Mouse (Mus musculus) layer of hippocampus, postnatal 10 days (tissue): ENCODE data around the gene Dclk1. TPM values are rescaled to one million over a fixed set of nuclear protein-coding genes. Genes with fewer than 3 reads are reported as not detected.

ENCODE experiments used
- DNase-seq, 2 experiments: peaks; one replicate each; pipeline ENCODE4 v3.0.0; 2021; ENCODE audit warnings: low spot score in 2 of 2
- total RNA-seq, 2 experiments: library from RNA; stranded (reverse); gene quantifications; 2 replicates each; pipeline ENCODE4 v1.2.3; 2021

The Dclk1 gene
- total RNA-seq, 2 experiments from 2014 or later, result 632 to 743 TPM

DNA sequence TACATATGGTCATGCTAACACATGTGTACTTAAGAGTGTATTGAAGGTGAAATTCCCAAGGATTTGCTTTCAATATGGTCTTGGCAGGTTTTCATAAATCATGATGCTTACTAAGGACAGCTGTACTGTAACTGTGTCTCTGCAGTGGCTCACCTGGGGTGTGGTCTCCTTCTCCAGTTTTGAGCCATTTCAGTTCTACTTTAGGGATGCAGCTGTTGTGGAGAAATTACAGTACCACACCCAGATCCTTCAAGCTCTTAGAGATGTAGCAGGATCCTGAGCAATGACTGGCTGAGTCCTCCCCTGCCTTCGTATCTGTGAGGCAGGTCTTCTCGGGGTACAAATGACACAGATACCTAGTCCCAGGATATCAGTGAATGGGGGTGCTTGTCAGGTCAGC lies 8.5 kb downstream of the Dclk1 start:
- no peak for DNase-seq

DNA sequence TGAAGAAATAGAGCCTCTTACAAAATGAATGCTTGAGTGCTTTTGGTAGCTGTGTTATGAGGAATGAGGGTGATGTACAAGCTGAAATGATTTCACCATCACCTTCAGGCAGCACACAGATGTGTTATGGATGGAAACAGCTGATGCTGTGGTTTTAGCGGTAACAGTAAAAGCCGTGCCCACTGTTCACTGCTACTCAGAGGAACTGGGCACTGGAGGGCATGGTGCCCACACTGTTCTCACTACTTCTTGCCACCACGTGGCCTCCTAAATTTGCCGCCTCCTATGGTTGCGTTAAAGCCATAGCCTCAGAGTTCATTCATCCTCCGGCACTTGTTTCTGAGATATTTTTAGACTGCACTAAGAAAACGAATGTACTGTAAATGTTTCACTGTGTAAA lies 18.0 kb downstream of the Dclk1 start:
- DNase-seq, result no peak

DNA sequence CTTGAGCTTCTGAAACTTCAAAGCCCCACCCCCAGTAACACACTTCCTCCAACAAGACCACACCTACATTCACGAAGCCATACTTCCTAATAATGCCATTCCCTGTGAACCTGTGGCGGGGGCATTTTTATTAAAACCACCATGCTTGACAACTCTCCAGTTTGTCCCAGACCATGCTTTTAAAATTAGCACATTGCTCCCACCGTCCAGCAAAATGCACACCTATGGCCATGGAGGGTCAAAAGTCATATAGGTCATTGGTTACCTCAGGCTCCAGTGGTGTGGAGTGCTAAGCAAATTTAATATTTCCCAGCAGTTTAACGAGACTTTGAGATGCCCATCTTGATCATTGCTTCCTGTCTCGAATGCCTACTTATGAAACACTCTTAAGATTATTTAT lies 23.9 kb downstream of the Dclk1 start:
- DNase-seq, result no peak

DNA sequence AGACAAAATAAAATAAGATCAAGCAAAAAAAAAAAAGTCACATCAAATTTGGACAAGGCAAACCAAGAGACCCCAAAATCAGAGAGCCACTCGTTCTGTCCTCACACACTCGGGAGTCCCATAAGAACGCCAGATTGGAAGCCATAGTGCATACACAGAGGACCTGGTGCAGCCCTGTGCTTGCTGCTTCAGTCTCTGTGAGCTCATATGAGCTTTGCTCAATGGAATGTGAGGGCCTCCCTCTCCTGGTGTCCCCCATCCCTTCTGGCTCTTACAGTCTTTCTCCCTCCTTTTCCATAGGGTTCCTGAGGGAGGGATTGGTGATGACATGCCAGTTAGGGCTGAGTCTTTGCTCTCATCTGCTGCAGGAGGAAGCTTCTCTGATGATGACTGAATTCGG lies 27.6 kb downstream of the Dclk1 start:
- no peak for DNase-seq

DNA sequence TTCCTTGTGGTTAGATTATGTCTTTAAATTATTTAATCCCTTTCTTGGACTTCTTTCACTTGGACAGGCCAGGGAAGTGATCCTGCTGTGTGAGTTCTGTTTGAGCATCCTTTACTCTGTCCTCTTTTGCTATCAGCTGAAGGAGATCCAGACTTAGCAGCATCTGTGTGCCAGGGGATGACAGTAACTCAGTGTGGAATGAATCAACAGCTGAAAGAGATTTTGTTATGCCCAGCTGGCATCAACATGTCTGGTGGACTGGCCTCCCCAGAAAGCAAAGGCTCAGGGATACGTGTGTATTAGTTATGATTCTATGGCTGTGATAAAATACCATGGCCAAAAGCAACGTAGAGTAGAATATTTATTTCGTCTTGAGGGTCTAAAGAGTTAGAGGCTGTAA lies 28.2 kb downstream of the Dclk1 start:
- no peak for DNase-seq

DNA sequence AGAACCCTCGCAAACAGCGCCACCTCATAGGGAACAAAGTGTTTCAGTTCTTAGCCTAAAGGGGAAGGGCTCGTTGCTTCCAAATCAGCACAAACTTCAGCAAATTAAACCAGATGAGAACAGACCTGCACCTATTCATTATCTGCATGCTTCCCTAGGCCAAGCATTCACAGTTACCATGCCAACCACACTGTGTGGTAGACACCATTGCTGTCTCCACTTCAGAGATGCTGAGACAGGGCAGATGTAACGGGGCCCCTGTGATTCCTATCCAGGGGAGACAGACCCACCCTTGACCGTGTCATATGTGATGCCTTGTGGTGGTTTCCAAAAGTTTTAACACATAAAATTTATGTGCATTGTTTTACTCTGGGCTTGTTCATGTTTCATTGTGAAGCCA lies 28.8 kb downstream of the Dclk1 start:
- no peak for DNase-seq

DNA sequence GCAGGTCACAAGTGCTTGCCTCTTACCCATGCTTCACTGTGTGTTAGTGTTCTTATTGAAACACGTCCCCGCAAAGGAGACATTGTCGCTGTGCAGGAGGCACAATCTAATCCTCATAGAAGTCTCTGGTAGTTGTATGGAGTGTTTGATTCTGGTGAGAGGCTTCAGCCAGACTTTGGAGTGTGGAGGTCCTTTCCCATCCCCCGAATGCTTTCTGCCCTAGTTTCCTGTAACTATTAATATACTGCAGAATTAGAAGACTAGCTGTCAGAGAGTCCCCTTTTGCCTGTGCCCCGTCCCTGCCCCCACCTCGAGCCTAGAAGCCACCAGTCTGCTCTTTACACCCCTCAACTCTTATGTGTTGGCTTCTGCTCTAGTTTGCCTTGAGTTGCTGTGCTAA lies 30.4 kb downstream of the Dclk1 start:
- DNase-seq, result no peak

DNA sequence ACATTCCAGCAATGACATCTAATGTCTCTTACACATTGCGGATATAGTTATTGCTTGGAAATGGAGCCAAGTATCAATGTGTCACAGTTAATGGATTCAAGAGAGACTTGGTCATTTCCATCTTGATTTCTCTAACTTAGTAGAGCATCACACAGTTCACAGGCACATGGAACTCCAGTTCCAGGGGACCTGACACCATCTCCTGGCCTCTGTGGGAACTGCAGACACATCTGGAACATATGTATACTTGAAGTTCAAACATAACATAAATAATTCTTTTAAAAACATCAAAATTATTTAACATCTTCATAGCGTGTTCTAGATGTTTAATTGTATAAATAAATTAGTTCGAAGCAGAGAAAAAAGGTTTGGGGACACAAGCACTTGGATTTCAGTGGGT lies 34.3 kb downstream of the Dclk1 start:
- no peak for DNase-seq

DNA sequence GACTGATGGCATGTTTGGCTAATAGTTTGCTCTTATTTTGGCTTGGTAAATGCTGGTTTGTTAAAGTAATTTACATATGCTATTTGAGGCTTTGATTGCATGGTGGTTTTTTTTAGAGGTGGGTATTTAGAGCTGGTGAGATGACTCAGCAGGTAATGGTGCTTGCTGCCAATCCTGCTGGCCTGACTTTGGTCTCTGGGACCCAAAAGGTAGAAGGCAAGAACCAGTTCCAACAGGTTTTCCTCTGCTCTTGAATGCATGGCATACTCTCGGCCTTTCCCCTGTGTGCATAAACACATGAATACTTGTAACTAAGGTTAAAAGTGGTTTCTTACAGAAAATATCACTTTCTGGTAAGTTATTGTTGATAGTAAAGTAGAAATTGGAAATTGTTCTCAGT lies 34.7 kb downstream of the Dclk1 start:
- no peak for DNase-seq

DNA sequence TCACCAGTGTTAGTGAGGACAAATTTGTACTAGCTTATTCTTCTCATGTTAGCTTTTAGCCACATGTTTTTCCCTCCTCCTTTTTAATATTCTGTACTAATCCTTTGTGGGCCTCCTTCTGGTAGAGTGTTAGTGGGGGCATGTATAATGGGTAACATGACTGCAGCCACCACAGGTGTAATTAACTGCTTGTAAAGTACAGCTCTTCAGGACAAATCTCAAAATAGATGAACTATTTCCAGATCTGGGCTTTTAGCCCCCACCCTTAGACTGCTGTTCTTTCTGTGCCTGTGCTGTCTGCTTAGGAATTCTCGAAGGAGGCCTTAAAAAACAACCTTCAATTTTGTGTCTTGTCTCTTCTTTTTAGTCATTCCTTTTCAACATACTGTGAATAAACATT lies 35.7 kb downstream of the Dclk1 start:
- no peak for DNase-seq

DNA sequence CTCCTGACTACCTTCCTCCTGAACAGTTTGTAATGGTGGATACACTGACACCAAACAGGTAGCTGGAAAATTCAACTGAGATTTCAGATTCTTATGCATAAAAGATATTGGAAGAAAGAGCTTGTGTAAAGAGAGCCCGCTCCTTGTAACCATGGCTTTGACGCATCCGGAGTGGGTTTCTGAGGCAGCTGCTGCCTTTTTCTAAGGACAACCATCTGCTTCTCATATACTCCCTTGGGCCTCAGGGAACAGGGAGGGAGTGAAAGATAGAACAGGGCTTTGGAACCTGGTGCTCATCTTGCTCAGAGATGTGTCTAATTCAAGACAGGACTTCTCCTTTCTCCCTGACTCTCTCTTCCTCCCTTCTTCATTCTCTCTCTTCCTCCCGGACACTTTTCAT lies 37.8 kb downstream of the Dclk1 start:
- DNase-seq, result no peak

DNA sequence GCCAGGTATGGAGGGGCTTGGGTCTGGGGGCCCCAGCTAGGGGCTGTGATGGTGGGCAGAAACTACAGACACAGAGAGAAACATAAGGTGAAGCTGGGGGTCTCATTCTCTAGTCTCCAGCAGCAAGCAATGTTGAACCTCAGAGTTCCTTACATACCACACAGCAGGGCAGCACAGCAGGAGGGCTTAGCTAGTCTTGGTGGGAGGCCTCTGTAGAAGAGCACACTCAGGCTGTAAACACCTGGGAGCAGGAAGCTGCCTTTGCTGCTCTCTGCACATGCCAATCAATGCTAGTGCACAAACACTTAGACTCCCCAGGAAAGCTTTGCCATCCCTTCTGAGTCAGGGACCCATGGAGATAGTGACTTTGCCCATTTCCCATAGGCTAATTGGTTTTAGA lies 38.3 kb downstream of the Dclk1 start:
- no peak for DNase-seq

DNA sequence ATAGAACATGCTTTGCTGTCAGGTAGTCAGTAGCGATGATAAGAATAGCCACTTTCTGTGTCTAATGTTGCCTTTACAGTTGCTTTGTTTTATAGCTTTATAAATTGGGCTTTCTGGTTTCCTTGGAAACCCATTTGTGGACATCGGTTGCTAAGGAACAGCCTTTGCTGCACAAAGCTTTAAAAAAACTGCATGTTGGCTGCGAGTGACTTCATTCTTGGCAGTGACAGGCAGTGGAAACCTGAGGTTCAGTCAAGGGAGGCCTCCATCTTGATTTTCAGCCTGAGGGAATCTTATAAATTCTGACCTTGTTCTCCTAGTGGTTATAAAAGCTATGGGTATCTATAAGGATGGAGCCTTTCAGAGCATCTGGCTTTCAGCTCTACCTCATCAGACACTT lies 42.1 kb downstream of the Dclk1 start:
- DNase-seq, result no peak

DNA sequence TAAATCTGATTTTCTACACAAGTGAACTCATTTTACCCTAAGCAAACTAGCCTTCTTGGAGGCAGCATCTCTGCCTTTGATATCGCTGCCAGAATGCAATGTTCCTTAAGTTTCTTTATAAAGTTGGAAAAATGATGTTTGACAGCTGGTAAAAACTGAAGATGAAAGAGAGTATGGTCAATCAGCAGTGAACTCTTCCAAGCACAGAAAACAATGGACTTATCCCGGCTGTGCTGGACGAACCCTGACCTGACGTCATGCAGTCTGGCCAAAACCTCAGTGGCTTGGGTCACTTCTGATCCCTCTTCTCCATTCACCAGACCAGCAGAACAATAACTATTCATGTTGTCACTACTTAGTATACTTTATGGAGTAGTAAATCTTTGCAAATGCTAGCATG lies 46.6 kb downstream of the Dclk1 start:
- DNase-seq, result no peak

DNA sequence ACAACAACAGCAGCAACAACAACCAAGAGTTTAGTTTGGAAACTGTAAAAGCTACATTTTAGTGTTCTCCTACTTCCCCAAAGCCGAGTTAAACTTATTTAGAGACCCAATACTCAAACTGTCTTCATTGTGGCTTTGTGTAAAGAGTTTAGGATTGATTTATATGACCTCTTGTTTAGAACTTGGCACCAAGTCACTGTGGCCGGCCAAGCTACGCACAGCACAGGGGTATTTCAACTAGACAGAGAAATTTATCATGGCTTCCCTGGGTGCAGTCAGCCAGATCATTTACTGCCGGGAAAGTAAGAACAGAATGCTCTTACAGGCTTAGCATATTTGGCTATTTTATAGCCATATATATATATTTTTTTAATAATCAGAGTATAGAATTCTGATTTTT lies 49.8 kb downstream of the Dclk1 start:
- DNase-seq, result no peak

DNA sequence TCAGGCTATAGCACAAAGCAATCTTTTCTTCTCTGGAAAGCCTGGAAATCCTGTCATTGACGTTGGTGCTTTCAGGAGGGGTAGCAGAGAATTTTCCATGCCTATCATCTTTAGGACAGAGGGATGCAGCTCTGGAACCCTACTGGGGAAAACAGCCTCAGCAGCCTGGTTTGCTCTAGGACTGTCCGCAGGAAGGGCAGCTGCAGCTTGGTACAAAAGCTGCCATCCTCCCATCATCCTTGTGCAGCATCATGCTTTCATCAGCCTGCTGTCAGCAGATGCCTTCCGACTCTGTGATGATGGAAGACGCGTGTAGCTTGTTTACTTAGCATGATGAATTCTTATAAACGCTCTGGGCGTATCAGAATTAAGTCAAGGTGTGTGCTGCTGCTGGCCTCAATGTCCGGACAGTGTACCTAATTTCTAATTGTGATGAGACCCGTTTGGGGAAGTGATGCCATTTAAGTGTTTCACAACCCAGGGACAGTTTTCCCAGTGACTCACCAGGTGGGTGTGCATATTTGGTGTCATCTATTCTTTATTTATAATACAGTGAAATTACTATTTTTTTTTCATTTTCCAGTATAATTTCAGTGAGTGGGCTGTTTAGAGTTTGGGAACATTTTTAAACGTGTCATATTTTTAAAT lies 50.7 kb downstream of the Dclk1 start:
- DNase-seq, result peak in 1 of 2 experiments; percentile 17

DNA sequence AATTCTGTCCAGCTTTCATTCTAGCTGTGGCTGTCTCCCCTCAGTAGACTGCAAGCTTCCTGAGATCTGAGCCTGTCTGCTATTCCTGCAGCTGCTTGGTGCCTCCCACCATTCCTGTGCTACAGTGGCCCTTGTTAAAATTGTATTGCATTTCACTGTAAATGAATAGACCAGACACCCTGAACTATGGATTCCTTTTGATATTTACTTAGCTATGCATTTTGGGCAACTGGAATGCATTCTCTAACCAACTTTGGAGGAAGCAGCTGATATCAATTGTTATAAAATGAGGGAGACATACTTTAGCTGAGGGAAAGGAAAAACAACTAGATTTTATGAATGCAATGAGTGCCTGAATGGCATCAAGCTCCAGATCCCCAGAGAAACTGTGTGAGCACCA lies 63.5 kb downstream of the Dclk1 start:
- no peak for DNase-seq

DNA sequence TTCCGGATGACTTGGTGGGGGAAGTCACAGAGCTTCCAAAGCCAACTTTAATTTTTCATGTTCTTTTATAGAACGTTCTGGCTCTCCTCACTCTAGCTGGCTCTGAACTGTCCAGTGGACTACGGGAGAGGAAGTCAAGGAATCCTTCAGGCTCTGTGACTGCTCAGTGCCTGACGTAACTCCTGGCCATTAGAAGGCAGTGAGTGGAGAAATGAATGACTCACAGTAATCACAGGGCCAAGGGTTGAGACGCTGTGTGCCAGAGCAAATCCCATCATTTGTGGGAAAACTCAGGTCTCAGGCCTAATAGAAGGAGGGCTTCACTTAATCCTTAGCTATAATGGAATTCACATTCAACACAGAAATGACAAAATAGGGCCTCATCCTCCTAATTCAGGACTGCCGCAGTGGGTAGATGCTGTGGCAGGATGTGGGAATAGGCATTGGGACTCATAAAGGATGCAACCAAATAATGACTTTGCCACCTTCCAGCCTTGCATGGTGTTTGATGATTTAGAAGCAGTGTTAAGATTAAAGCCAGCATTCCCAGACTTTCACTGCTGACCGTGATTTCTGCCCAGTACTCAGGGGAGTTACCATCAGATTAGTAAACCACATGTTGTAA lies 65.5 kb downstream of the Dclk1 start:
- no peak for DNase-seq

DNA sequence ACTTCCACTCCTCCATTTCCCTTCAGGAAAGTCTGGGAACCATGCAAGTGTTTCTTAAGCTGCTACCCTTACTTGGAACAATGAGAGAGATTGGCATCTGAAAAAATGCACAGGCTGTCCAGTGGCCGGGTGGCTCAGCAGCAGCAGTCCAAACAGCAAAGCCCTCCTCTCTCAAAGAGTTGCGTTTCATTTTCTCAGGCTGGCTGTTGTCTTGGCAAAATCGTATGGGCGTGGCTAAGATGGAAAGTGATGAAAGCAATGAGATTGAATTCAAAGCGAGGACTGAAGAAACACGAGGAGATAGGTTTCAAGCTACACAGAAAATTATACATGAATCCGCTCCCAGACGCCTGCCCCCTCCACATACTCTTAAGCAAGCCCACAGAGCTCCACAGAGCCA lies 67.8 kb downstream of the Dclk1 start:
- no peak for DNase-seq

DNA sequence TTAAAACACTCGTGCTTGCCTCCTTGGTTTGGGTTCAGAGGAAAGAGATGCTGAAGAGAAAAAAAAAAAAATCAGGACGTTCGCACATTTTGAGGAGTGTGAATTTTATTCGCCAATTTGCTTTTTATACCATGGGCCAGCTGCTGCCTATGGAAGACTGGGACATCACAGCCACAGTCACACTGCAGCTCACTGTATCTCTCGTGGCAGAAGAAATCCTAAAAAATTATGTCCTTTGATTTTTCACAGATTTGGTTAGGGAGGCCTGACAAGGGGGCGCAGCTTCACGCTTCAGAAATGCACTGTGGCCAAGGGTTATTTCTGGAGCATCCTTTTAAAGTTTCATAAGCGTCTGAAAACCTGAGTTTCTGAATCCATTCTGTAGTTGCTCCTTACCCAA lies 73.7 kb downstream of the Dclk1 start:
- no peak for DNase-seq

DNA sequence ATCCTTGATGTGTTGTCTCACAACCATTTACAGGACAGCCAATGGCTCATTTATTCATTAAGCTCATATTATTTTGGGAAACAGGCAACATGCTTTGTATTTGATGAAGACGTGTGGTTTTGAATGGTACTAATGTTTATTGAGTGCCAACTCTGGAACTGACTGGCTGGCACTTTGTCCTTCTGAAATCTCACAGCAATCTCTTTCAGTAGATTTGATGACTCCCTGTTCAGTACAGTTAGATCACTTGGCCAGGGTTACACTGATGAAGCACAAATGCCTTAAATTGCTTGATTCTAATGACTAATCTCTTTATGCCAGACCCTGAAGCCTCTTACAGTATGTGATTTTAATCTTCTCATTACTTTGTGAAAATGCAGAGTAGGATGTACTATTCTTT lies 75.9 kb downstream of the Dclk1 start:
- no peak for DNase-seq

DNA sequence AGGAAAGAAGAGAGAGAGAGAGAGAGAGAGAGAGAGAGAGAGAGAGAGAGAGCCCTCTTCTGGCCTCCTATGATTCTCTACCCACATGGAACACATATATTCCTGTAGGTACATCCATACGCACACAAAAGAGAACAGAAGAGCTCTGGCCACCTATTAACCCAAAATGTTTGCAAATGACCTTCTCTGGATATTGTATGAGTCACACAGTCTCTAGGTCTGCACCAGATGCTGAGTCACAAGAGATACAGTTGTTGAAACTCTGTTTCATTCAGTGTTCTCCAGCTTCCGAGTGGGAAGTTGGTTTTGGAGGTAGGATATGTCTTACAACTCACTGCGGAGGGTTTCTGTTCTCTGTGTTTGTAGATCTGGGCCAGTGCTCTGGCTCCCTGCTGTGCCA lies 78.4 kb downstream of the Dclk1 start:
- DNase-seq, result no peak

DNA sequence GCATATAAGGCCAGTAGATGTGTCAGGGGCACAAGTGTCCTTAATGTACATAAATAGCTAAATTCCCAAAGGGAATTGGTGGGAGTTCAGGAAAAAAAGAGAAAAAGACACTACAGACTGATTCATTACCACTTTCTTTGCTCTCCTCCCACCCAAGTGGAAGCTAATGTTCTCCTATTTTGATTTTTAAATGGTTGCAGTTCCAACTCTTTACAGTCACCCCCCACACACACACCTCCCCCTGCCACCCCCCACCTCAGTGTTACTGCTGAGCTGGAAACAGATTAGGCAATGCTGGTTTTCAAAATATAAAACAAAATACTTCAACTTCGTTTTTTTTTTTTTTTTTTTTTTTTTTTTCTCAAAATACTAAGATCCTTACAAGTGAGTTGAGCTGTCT lies 81.9 kb downstream of the Dclk1 start:
- DNase-seq, result no peak

DNA sequence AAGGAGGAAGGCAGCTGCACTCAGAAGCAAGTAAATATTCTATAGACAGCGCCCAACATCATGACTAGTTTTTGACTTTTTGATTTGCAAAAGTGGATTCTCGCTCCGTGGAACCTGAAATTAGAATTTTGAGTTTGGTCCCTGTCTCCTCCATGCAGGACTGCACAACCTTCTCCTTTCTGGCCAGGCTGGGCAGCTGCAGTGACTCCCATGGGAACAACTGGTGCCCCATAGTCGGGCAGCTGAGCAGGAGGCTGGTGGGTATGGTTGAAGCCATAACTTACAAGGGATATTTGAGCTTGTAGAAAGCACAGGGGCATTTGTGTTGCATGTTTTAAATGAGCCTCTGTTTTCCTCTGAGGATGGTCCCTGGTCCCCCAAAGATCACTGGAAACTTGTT lies 88.3 kb downstream of the Dclk1 start:
- DNase-seq, result no peak
